Mouse (Mus musculus): ENCODE measurements at regions not wholly inside any gene's neighbourhood (a gene's known extent, or its start where the extent isn't known, plus 50 kb on each side); places are given as distances from the start of the nearest gene placed in this dataset.

- TF ChIP-seq CTCF (IDR thresholded peaks at IDR 0.05; ENCODE audit: low read depth) = no peak
- TF ChIP-seq EP300 (optimal IDR thresholded peaks at IDR 0.05) = no peak
Observed at GRCm38 (mm10) chr16:30134642-30135165, 70.5 kb downstream of the Hes1 start.

Data from stomach, postnatal 0 days (tissue).